Comparison of ENCODE assay signal across 8 mouse cellular contexts in genomic region chr5:147726701-147727393, GRCm38 (mm10). TPM values are rescaled to one million over a fixed set of nuclear protein-coding genes. Genes with fewer than 3 reads are reported as not detected.
DNase-seq lines count a peak whose midpoint lies in the region; ATAC-seq lines count a peak whose summit lies in the region.

No protein-coding gene starts in this region.

- no peaks in the 10 kb centered on the region for H3K36me3 ChIP-seq in hindbrain, embryonic 13.5 days

- H3K4me3 ChIP-seq in hindbrain, embryonic 13.5 days: peak overlapping the region; percentile 43; the same call in 1 of the 2 replicates

- H3K27me3 ChIP-seq in hindbrain, embryonic 13.5 days: peaks cover 91% of the 10 kb centered on the region

- H3K27ac ChIP-seq in hindbrain, embryonic 13.5 days: no peak overlapping the region

- no peak overlapping the region; the same call in 1 of the 2 replicates for H3K4me2 ChIP-seq in hindbrain, embryonic 13.5 days

- H3K9me3 ChIP-seq in hindbrain, embryonic 13.5 days: no peaks in the 10 kb centered on the region

- no peak for ATAC-seq in hindbrain, embryonic 13.5 days (ENCODE audit: low FRiP score)
- ATAC-seq in megakaryocyte progenitor cell, adult 5-6 weeks (replicated peaks; ENCODE audit: poor library complexity): peak; percentile 71

- 2% methylated on average over 18 of the region's 18 CpGs for WGBS in hindbrain, embryonic 13.5 days

- H3K4me1 ChIP-seq in hindbrain, embryonic 13.5 days (replicated peaks): peaks cover 18% of the 10 kb centered on the region

- no peak overlapping the region for H3K9ac ChIP-seq in hindbrain, embryonic 13.5 days

- DNase-seq in heart, adult 8-10 months (ENCODE audit: low spot score): peak; percentile 24
- DNase-seq in heart, postnatal 14 days: no peak
- peak; percentile 44 to 47 for DNase-seq in adrenal gland, postnatal 36 days
- DNase-seq in urinary bladder, adult 18-20 months (ENCODE audit: low spot score in 2 of 2): no peak
- no peak for DNase-seq in gastrocnemius, postnatal 14 days
- no peak for DNase-seq in gastrocnemius, postnatal 25 days

- intact Hi-C loops in heart, postnatal 14 days (cut with DNase I): loop anchor here (2.0 to 10.0 kb wide), 2 partner anchors 24 to 292 kb away; partner anchors contain the start of gene Pan3
- intact Hi-C loops in gastrocnemius, postnatal 14 days (cut with DNase I; ENCODE audit: low total_unique reads): no loop called here

RNA-seq across cellular contexts. Expression of gene Flt1, which starts 1.0 kb away (rescaled TPM):
- total RNA-seq in heart, adult 8-10 months (2022): 10 to 100 TPM; 69.6 to 80.3 (median 73.2) TPM
- total RNA-seq in heart, postnatal 14 days (2021): 10 to 100 TPM; 62.5 to 63.6 TPM
- total RNA-seq in adrenal gland, postnatal 36 days (2021): 10 to 100 TPM; 42.8 to 92.8 TPM
- polyA plus RNA-seq in hindbrain, embryonic 13.5 days (2015; fragmentation: Nextera tagmentation; extraction: Ambion mirVana): 11.1 and 12.0 TPM in 2 replicates
- 2.5 and 3.1 TPM in 2 replicates for total RNA-seq in megakaryocyte progenitor cell, adult 5-6 weeks (2015)
- 2.5 and 3.7 TPM in 2 replicates for total RNA-seq in megakaryocyte progenitor cell, adult 5-6 weeks (2017)
- 10 to 100 TPM; 14.9 to 21.6 TPM for total RNA-seq in gastrocnemius, postnatal 14 days (2021)
- 10 to 100 TPM; 22.8 to 24.1 TPM for total RNA-seq in gastrocnemius, postnatal 25 days (2021)

Comparison
In these comparisons a context has a peak if more than half of its experiments do, and no peak if none do; other contexts are left out.
1. DNase-seq: peak in heart, adult 8-10 months (single experiment) and adrenal gland, postnatal 36 days (2 of 2); none in heart, postnatal 14 days (0 of 2), urinary bladder, adult 18-20 months (0 of 2), gastrocnemius, postnatal 14 days (single experiment) and gastrocnemius, postnatal 25 days (single experiment).